Mouse (Mus musculus) cortical plate, adult 2 months (tissue): Measurements from ENCODE around the gene Vpreb1. TPM values are rescaled to one million over a fixed set of nuclear protein-coding genes. Genes with fewer than 3 reads are reported as not detected.
"Not testable (repeated sequence)": the region's sequence is repeated elsewhere in the genome, so short reads cannot be mapped to it uniquely, and the experiment has no call there.

ENCODE experiments used
- H3K27ac ChIP-seq: fragments of 200-500 bp; 2 replicates; pipeline ENCODE4 v1.5.1; 2012; ENCODE audit warnings: low read length, control low read depth, inconsistent platforms; ENCODE audit not compliant: insufficient read depth
- H3K4me1 ChIP-seq: fragments of 200-500 bp; 2 replicates; pipeline ENCODE4 v1.6.1; 2011; ENCODE audit warnings: low read length; ENCODE audit not compliant: control insufficient read depth, insufficient read depth
- H3K4me3 ChIP-seq: fragments of 200-500 bp; 2 replicates; pipeline ENCODE4 v1.5.1; 2011; ENCODE audit warnings: mild to moderate bottlenecking, low read length, control low read depth; ENCODE audit not compliant: insufficient read depth
- CTCF ChIP-seq: fragments of 200-500 bp; IDR thresholded peaks from 2 replicates; pipeline ENCODE4 v1.5.1; 2011; ENCODE audit warnings: mild to moderate bottlenecking, control low read depth, low read length; ENCODE audit not compliant: insufficient read depth; ENCODE audit errors: extremely low read depth
- POLR2A ChIP-seq: fragments of 200-500 bp; IDR thresholded peaks from 2 replicates; pipeline ENCODE4 v1.6.1; 2011; ENCODE audit warnings: mild to moderate bottlenecking, low read length, control low read depth; ENCODE audit not compliant: insufficient read depth; ENCODE audit errors: extremely low read depth
- polyA plus RNA-seq: library from polyadenylated mRNA; depleted of rRNA; stranded (reverse); fragments of >200 nt; gene quantifications from 2 replicates; pipeline ENCODE4 v1.2.3, GENCODE M21; 2012

The Vpreb1 gene
- polyA plus RNA-seq, 1 experiment, result 0.38 TPM

DNA sequence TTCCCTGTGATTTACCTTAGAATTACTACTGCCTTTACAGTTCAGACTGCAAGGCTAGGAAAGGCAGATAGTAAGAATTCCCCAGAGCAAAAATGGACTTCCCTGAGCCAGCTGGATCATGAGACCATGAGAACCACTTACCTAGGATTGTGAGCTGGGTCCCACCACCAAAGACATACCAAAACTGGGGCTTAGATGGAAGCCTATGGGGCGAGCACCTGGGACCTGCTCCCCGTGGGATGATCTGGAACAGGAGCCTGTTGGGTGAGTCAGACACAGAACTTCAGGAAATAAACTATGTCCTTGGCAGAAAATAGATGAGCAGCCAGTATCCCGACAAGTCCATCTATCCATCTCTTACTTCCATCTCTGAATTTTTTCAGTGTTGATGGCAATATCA lies 8.4 kb downstream of the Vpreb1 start:
- no peak overlapping the region for H3K27ac ChIP-seq
- no peaks in the 10 kb centered on the region for H3K4me1 ChIP-seq
- no peak for TF ChIP-seq POLR2A
- no peak for TF ChIP-seq CTCF
- H3K4me3 ChIP-seq, result no peak overlapping the region

- TF ChIP-seq POLR2A, result no peak
- TF ChIP-seq CTCF, result no peak
- H3K4me1 ChIP-seq, result no peaks in the 10 kb centered on the region
- H3K4me3 ChIP-seq, result no peak overlapping the region
- H3K27ac ChIP-seq, result no peak overlapping the region
Observed at GRCm38 (mm10) chr16:16856731-16857476, 13.7 kb downstream of the Vpreb1 start.

GRCm38 (mm10) chr16:16856054-16856453 lies 14.6 kb downstream of the Vpreb1 start:
- not testable (repeated sequence) for H3K27ac ChIP-seq, H3K4me3 ChIP-seq, H3K4me1 ChIP-seq

GRCm38 (mm10) chr16:16855541-16855940 lies 15.1 kb downstream of the Vpreb1 start:
- Histone ChIP-seq H3K4me1 (no peaks in the 10 kb centered on the region), H3K27ac (no peak overlapping the region), H3K4me3 (no peak overlapping the region)
- no peak for TF ChIP-seq POLR2A

- Histone ChIP-seq H3K4me1 (no peaks in the 10 kb centered on the region), H3K27ac (no peak overlapping the region), H3K4me3 (no peak overlapping the region)
- TF ChIP-seq CTCF (peak; percentile 38; the same call in 1 of the 2 replicates), POLR2A (no peak)
Observed at GRCm38 (mm10) chr16:16854836-16855235, 15.8 kb downstream of the Vpreb1 start.

DNA sequence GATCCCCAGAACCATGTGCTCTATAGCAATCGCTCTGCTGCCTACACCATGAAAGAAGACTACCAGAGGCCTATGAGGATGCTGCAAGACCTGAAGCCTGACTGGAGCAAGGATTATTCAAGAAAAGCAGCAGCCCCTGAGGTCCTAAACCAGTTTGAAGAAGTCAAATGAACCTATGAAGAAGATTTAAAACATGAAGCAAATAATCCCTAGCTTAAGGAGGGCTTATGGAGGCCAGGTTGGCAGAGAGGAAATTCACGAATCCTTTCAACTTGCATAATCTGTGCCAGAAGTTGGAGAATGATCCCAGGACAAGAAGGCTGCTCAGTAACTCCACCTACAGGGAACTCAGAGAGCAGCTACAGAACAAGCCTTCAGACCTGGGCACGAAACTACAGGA lies 18.2 kb downstream of the Vpreb1 start:
- Histone ChIP-seq H3K27ac (no peak overlapping the region), H3K4me1 (no peaks in the 10 kb centered on the region), H3K4me3 (no peak overlapping the region)
- no peak for TF ChIP-seq POLR2A
- TF ChIP-seq CTCF, result no peak

- no peaks in the 10 kb centered on the region for H3K4me1 ChIP-seq
- no peak overlapping the region for H3K4me3 ChIP-seq
- H3K27ac ChIP-seq, result no peak overlapping the region
- TF ChIP-seq CTCF (no peak), POLR2A (no peak)
Observed at GRCm38 (mm10) chr16:16849196-16849595, 21.4 kb downstream of the Vpreb1 start.

DNA sequence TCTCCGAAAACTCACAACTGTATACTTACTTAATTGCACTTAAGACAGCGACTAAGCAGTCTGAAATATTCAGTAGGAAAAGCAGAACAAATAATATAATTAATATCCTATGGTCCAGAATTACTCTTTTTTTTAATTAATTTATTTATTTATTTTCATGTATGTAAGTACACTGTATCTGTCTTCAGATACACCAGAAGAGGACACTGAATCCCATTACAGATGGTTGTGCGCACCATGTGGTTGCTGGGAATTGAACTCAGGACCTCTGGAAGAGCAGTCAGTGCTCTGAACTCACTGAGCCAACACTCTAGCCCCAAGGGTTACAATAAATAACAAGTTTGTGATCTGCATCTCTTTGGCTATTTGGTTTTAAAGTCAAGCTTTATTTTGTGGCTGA lies 41.0 kb downstream of the Vpreb1 start:
- no peaks in the 10 kb centered on the region for H3K4me1 ChIP-seq
- TF ChIP-seq CTCF (no peak), POLR2A (no peak)
- no peak overlapping the region for H3K27ac ChIP-seq
- H3K4me3 ChIP-seq, result peak overlapping the region; percentile 83; the same call in 1 of the 2 replicates

GRCm38 (mm10) chr16:16828757-16829615 lies 41.7 kb downstream of the Vpreb1 start, which contains the start of gene Spag6l:
TSS of gene Spag6l (minus strand) at chr16:16829456.
- Histone ChIP-seq H3K27ac (no peak within 1 kb of the TSS), H3K4me3 (peak within 1 kb of the TSS; percentile 83), H3K4me1 (no peaks in the 10 kb centered on the region)
- TF ChIP-seq CTCF (peak; percentile 6; the same call in 1 of the 2 replicates), POLR2A (no peak)

DNA sequence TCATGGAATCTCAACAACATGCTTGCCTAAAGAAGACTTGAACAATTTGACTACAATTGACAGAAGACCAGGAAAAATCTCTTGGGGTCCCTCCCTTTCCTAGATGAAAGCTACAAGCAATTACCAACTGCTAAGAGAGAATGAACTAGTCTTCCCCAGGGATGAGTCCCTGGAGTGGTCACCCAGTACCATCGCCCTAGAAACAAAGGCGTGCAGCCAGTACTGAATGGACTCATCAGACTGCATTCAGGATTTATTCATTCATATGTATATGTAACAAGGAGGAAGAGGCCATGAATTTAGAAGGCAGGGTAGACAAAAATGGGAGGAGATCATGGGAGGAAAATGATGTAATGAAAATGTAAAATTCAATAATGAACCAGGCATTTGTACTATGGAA lies 44.4 kb downstream of the Vpreb1 start:
- H3K4me1 ChIP-seq, result no peaks in the 10 kb centered on the region
- TF ChIP-seq POLR2A (no peak), CTCF (no peak)

More for the DNA sequence above, 44.4 kb downstream of the Vpreb1 start:
- no peak overlapping the region for H3K4me3 ChIP-seq
- H3K27ac ChIP-seq, result no peak overlapping the region
